Mouse (Mus musculus): ENCODE results near the gene Cd300lg.

- TF ChIP-seq CTCF (IDR thresholded peaks at IDR 0.05; ENCODE audit: control insufficient read depth, insufficient read depth, insufficient replicate concordance, low read depth, low read length) (no peak), POLR2A (IDR thresholded peaks at IDR 0.05; ENCODE audit: control insufficient read depth, low read depth, low read length) (no peak)
These were observed 42.9 kb downstream of the Cd300lg start for GRCm38 (mm10) chr11:102084159-102084558.

Measured in testis, adult 2 months (tissue).